Mouse (Mus musculus) forebrain, embryonic 10.5 days (tissue): ENCODE measurements around the gene Pdlim7. TPM values are rescaled to one million over a fixed set of nuclear protein-coding genes. Genes with fewer than 3 reads are reported as not detected.

ENCODE experiments used
- DNase-seq: peaks from one replicate; pipeline ENCODE4 v3.0.0-alpha.2; 2017; ENCODE audit warnings: low spot score; ENCODE audit errors: extremely low spot score
- H3K27ac ChIP-seq: fragments of 300-500 bp; sonication (generic); 2 replicates; pipeline ENCODE4 v1.5.1; 2016; ENCODE audit warnings: mild to moderate bottlenecking
- H3K27me3 ChIP-seq: fragments of 300-500 bp; sonication (generic); 2 replicates; pipeline ENCODE4 v1.6.1; 2016; ENCODE audit warnings: mild to moderate bottlenecking; ENCODE audit not compliant: poor library complexity, severe bottlenecking
- H3K36me3 ChIP-seq: fragments of 300-500 bp; sonication (generic); replicated peaks from 2 replicates; pipeline ENCODE4 v1.6.1; 2016; ENCODE audit warnings: mild to moderate bottlenecking, moderate library complexity
- H3K4me1 ChIP-seq: fragments of 300-500 bp; sonication (generic); 2 replicates; pipeline ENCODE4 v1.6.1; 2016
- H3K4me3 ChIP-seq: fragments of 300-500 bp; sonication (generic); 2 replicates; pipeline ENCODE4 v1.5.1; 2016; ENCODE audit warnings: mild to moderate bottlenecking, moderate library complexity
- H3K9me3 ChIP-seq: fragments of 300-500 bp; sonication (generic); 2 replicates; pipeline ENCODE4 v1.6.1; 2016; ENCODE audit warnings: mild to moderate bottlenecking, moderate library complexity
- WGBS: fragments of 180-500 bp; shearing (Covaris S2); methylation state at CpG from one replicate; pipeline ENCODE4 v1.1.7; 2016; 5-methylcytosine and 5-hydroxymethylcytosine counted together
- polyA plus RNA-seq: library from polyadenylated mRNA; unstranded; fragments of >200 nt; fragmentation: Nextera tagmentation; extraction: Ambion mirVana; gene quantifications from 2 replicates; pipeline ENCODE4 v1.2.1, GENCODE M21; 2016

The Pdlim7 gene
- polyA plus RNA-seq = 200 and 209 TPM in 2 replicates

- under 1% methylated on average over 55 of the region's 55 CpGs for WGBS
- Histone ChIP-seq H3K9me3 (no peaks in the 10 kb centered on the region), H3K4me3 (peak within 1 kb of the TSS; percentile 83), H3K36me3 (peaks cover 28% of the 10 kb centered on the region), H3K27ac (peak within 1 kb of the TSS; percentile 94), H3K27me3 (peaks cover 19% of the 10 kb centered on the region), H3K4me1 (peaks cover 44% of the 10 kb centered on the region)
- DNase-seq = peak; percentile 90
Measured at GRCm38 (mm10) chr13:55513111-55513748, at the start of gene Pdlim7. TSS of gene Pdlim7 (minus strand) at chr13:55513676.

- peaks cover 88% of the 10 kb centered on the region for H3K36me3 ChIP-seq
- no peak for DNase-seq
- no peaks in the 10 kb centered on the region for H3K4me1 ChIP-seq
- WGBS = 90% methylated on average over 6 of the region's 6 CpGs
- H3K27ac ChIP-seq = no peak overlapping the region
- no peaks in the 10 kb centered on the region for H3K27me3 ChIP-seq
- H3K9me3 ChIP-seq = no peaks in the 10 kb centered on the region
- no peak overlapping the region for H3K4me3 ChIP-seq
Measured at GRCm38 (mm10) chr13:55557499-55557898, 44.0 kb upstream of the Pdlim7 start.

- no peak for DNase-seq
- no peaks in the 10 kb centered on the region for H3K9me3 ChIP-seq
- H3K27ac ChIP-seq = no peak overlapping the region
- WGBS = 94% methylated on average over 9 of the region's 9 CpGs
- no peaks in the 10 kb centered on the region for H3K4me1 ChIP-seq
- H3K4me3 ChIP-seq = no peak overlapping the region
- H3K27me3 ChIP-seq = no peaks in the 10 kb centered on the region
- peaks cover 87% of the 10 kb centered on the region for H3K36me3 ChIP-seq
Measured at GRCm38 (mm10) chr13:55555921-55556320, 42.4 kb upstream of the Pdlim7 start.

- peaks cover 99% of the 10 kb centered on the region for H3K36me3 ChIP-seq
- 91% methylated on average over 15 of the region's 15 CpGs for WGBS
Measured at GRCm38 (mm10) chr13:55549061-55549460, 35.6 kb upstream of the Pdlim7 start.

GRCm38 (mm10) chr13:55548426-55548825, 35.0 kb upstream of the Pdlim7 start:
- no peak for DNase-seq
- H3K4me1 ChIP-seq = no peaks in the 10 kb centered on the region
- H3K27ac ChIP-seq = no peak overlapping the region
- no peak overlapping the region for H3K4me3 ChIP-seq
- no peaks in the 10 kb centered on the region for H3K9me3 ChIP-seq
- H3K36me3 ChIP-seq = peaks cover 99% of the 10 kb centered on the region
- H3K27me3 ChIP-seq = no peaks in the 10 kb centered on the region
- WGBS = 94% methylated on average over 5 of the region's 5 CpGs

More at GRCm38 (mm10) chr13:55549061-55549460, 35.6 kb upstream of the Pdlim7 start:
- Histone ChIP-seq H3K4me1 (no peaks in the 10 kb centered on the region), H3K27me3 (no peaks in the 10 kb centered on the region), H3K4me3 (no peak overlapping the region), H3K27ac (no peak overlapping the region), H3K9me3 (no peaks in the 10 kb centered on the region)
- DNase-seq = no peak

- Histone ChIP-seq H3K4me1 (no peaks in the 10 kb centered on the region), H3K27me3 (no peaks in the 10 kb centered on the region), H3K4me3 (no peak overlapping the region), H3K27ac (no peak overlapping the region), H3K36me3 (peaks cover 99% of the 10 kb centered on the region), H3K9me3 (no peaks in the 10 kb centered on the region)
- DNase-seq = no peak
- 92% methylated on average over 2 of the region's 2 CpGs for WGBS
Measured at GRCm38 (mm10) chr13:55547916-55548315, 34.4 kb upstream of the Pdlim7 start.

GRCm38 (mm10) chr13:55544792-55545191, 31.3 kb upstream of the Pdlim7 start:
- Histone ChIP-seq H3K4me3 (no peak overlapping the region), H3K36me3 (peaks cover 100% of the 10 kb centered on the region), H3K4me1 (no peaks in the 10 kb centered on the region), H3K27ac (no peak overlapping the region), H3K27me3 (no peaks in the 10 kb centered on the region), H3K9me3 (no peaks in the 10 kb centered on the region)
- WGBS = 90% methylated on average over 6 of the region's 6 CpGs
- DNase-seq = no peak

- Histone ChIP-seq H3K9me3 (no peaks in the 10 kb centered on the region), H3K27me3 (no peaks in the 10 kb centered on the region), H3K4me1 (no peaks in the 10 kb centered on the region), H3K27ac (no peak overlapping the region), H3K4me3 (no peak overlapping the region), H3K36me3 (peaks cover 100% of the 10 kb centered on the region)
- DNase-seq = no peak
- 92% methylated on average over 8 of the region's 8 CpGs for WGBS
Measured at GRCm38 (mm10) chr13:55543447-55543846, 30.0 kb upstream of the Pdlim7 start.

GRCm38 (mm10) chr13:55542891-55543290, 29.4 kb upstream of the Pdlim7 start:
- DNase-seq = no peak
- Histone ChIP-seq H3K27ac (no peak overlapping the region), H3K36me3 (peaks cover 100% of the 10 kb centered on the region), H3K4me3 (no peak overlapping the region), H3K4me1 (no peaks in the 10 kb centered on the region), H3K27me3 (no peaks in the 10 kb centered on the region), H3K9me3 (no peaks in the 10 kb centered on the region)
- WGBS = 92% methylated on average over 4 of the region's 4 CpGs

GRCm38 (mm10) chr13:55540933-55541332, 27.5 kb upstream of the Pdlim7 start:
- no peak for DNase-seq
- Histone ChIP-seq H3K4me3 (no peak overlapping the region), H3K27me3 (no peaks in the 10 kb centered on the region), H3K4me1 (peaks cover 9% of the 10 kb centered on the region), H3K9me3 (no peaks in the 10 kb centered on the region), H3K27ac (no peak overlapping the region), H3K36me3 (peaks cover 86% of the 10 kb centered on the region)
- WGBS = 89% methylated on average over 2 of the region's 2 CpGs

- H3K27ac ChIP-seq = peak within 1 kb of the TSS; percentile 91
- under 1% methylated on average over 70 of the region's 70 CpGs for WGBS
- H3K4me1 ChIP-seq = peaks cover 19% of the 10 kb centered on the region
- H3K36me3 ChIP-seq = peaks cover 81% of the 10 kb centered on the region
- H3K9me3 ChIP-seq = no peaks in the 10 kb centered on the region
- H3K4me3 ChIP-seq = peak within 1 kb of the TSS; percentile 95
- DNase-seq = peak; percentile 99
- H3K27me3 ChIP-seq = no peaks in the 10 kb centered on the region
Measured at GRCm38 (mm10) chr13:55536194-55537175, 23.0 kb upstream of the Pdlim7 start, which contains the start of gene Ddx41. TSS of gene Ddx41 (minus strand) at chr13:55536658.

GRCm38 (mm10) chr13:55535796-55536193, 22.3 kb upstream of the Pdlim7 start:
- Histone ChIP-seq H3K36me3 (peaks cover 81% of the 10 kb centered on the region), H3K4me3 (peak overlapping the region; percentile 95), H3K27me3 (no peaks in the 10 kb centered on the region), H3K4me1 (peaks cover 19% of the 10 kb centered on the region), H3K27ac (peak overlapping the region; percentile 91), H3K9me3 (no peaks in the 10 kb centered on the region)
- DNase-seq = no peak
- WGBS = 19% methylated on average over 17 of the region's 17 CpGs

GRCm38 (mm10) chr13:55535191-55535590, 21.7 kb upstream of the Pdlim7 start:
- peaks cover 19% of the 10 kb centered on the region for H3K4me1 ChIP-seq
- no peak for DNase-seq
- 0 out of 2 replicates have a peak overlapping the region, but pooled peaks have one; percentile 91 for H3K27ac ChIP-seq
- peaks cover 81% of the 10 kb centered on the region for H3K36me3 ChIP-seq
- H3K27me3 ChIP-seq = no peaks in the 10 kb centered on the region
- no peaks in the 10 kb centered on the region for H3K9me3 ChIP-seq
- WGBS = 93% methylated on average over 15 of the region's 15 CpGs
- peak overlapping the region; percentile 95 for H3K4me3 ChIP-seq
